Mouse (Mus musculus): ENCODE results near the gene Camk1g.

- no peak for TF ChIP-seq CTCF (IDR thresholded peaks at IDR 0.05; ENCODE audit: insufficient read depth, low read length)
- TF ChIP-seq POLR2A (IDR thresholded peaks at IDR 0.05; ENCODE audit: borderline replicate concordance, extremely low read depth, low read depth, low read length), result no peak
These were observed 18.5 kb downstream of the Camk1g start for GRCm38 (mm10) chr1:193351583-193351982.
